Mouse (Mus musculus) thymus, adult 2 months (tissue): ENCODE results near the gene Trp53.

Experiments
- CTCF ChIP-seq: fragments of 200-500 bp; IDR thresholded peaks from 2 replicates; pipeline ENCODE4 v1.5.1; 2012; ENCODE audit warnings: mild to moderate bottlenecking, control low read depth, low read length, moderate library complexity, borderline replicate concordance; ENCODE audit not compliant: control insufficient read depth, poor library complexity, insufficient read depth; ENCODE audit errors: extremely low read depth
- POLR2A ChIP-seq: fragments of 200-500 bp; IDR thresholded peaks from 2 replicates; pipeline ENCODE4 v1.6.1; 2012; ENCODE audit warnings: mild to moderate bottlenecking, low read length, control low read depth, moderate library complexity; ENCODE audit not compliant: control insufficient read depth, poor library complexity, insufficient read depth; ENCODE audit errors: extremely low read depth

GRCm38 (mm10) chr11:69558756-69559155 is 21.4 kb upstream of the Trp53 start:
- TF ChIP-seq POLR2A (no peak), CTCF (no peak)
